Mouse (Mus musculus) embryonic fibroblast, embryonic 13.5 days (primary cell): ENCODE measurements around the gene Gzmk.

Experiments used
- CTCF ChIP-seq: IDR thresholded peaks from 2 replicates; pipeline ENCODE4 v1.5.1; 2011; ENCODE audit warnings: mild to moderate bottlenecking, control low read depth, low read length, moderate library complexity, borderline replicate concordance; ENCODE audit not compliant: insufficient read depth
- POLR2A ChIP-seq: IDR thresholded peaks from 2 replicates; pipeline ENCODE4 v1.6.1; 2011; ENCODE audit warnings: low read depth, mild to moderate bottlenecking, control low read depth, low read length, moderate library complexity

DNA sequence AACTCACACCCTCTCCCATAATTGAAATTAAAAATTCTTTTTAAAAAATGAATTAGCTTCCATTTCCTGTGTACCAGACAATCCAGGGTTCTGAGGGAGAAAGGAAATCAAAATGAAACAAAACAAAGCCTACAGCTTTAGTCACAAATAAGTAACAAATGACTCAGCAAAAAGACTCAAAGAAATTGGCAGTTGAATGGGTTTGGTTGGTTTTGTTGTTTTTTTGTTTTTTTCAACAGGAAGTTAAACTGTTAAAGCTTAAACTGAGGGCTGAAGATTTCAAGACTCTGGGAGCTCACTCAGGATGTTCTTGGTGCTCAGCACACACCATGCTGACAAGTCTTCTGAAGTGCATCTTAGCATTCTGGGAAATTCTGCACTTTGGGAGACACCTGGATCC, 55.5 kb downstream of the Gzmk start:
- TF ChIP-seq POLR2A (no peak), CTCF (no peak)
